Mouse (Mus musculus): ENCODE results near the gene Irgm1. TPM values are rescaled to one million over a fixed set of nuclear protein-coding genes. Genes with fewer than 3 reads are reported as not detected.

The Irgm1 gene
- total and polyA plus RNA-seq, 2 experiments from 2014 or later, result 15.0 to 34.7 TPM

DNA sequence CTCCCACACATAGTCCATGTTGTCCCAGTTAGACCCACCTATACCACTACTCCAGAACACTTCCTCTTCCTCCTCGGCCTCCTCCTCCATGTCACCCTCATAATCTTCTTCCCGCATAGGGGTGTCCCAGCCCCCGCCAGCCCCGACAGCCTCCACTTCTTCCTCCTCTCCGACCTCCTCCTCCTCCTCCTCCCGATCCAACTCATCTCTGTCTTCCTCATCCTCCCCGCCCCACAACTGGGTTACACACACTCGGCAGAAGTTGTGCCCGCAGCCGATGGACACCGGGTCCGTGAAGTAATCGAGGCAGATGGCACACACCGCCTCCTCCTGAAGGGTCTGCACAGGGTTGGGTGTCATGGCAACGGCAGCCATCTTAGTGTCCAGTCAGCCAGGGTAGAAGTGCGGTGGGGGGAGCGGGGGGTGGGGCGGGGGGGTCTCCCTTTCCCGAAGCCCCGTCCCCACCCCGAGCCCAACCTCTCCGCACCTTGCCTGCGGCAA is 55.2 kb downstream of the Irgm1 start:
- Histone ChIP-seq H3K9ac (replicated peaks; ENCODE audit: low read depth, low read length) (peak overlapping the region; percentile 79), H3K27me3 (ENCODE audit: control insufficient read depth, insufficient read depth, low read length) (no peaks in the 10 kb centered on the region), H3K27ac (ENCODE audit: low read depth) (peak overlapping the region; percentile 97), H3K36me3 (replicated peaks; ENCODE audit: control insufficient read depth, insufficient read depth, low read length) (peaks cover 16% of the 10 kb centered on the region), H3K9me3 (replicated peaks; ENCODE audit: control insufficient read depth, low read length) (no peaks in the 10 kb centered on the region), H3K4me1 (ENCODE audit: control insufficient read depth, insufficient read depth) (peaks cover 15% of the 10 kb centered on the region; the same call in 1 of the 2 replicates), H3K4me3 (ENCODE audit: low read depth, low read length) (peak overlapping the region; percentile 77), H3K4me2 (ENCODE audit: low read depth, low read length) (peak overlapping the region; percentile 92)
- TF ChIP-seq CTCF (IDR thresholded peaks at IDR 0.05; ENCODE audit: low read depth) (no peak), EP300 (IDR thresholded peaks at IDR 0.05; ENCODE audit: low read depth) (no peak)
- ATAC-seq (ENCODE audit: insufficient read depth, low read depth), result peak; percentile 22
- DNase-seq (ENCODE audit: low spot score), result no peak
- 2% methylated on average over 22 of the region's 23 CpGs for WGBS

DNA sequence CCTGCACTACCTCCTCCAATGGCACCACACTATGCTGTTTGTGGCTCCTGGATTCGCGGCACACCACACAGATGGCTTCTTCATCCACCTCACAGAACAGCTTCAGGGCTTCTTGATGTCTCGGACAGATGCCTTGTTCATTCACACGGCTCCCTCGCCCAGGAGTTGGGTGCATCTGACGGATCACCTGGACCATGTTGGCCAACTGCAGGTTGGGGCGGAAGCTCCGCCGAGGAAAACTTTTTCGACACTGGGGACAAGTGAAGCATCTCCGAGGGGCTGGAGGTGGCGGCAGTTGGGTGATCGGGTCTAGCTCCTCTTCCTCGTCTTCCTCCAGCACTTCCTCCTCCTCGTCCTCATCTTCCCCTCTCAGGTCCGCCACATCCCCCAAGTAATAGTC is 55.6 kb downstream of the Irgm1 start:
- ATAC-seq (ENCODE audit: insufficient read depth, low read depth) (no peak), DNase-seq (ENCODE audit: low spot score) (no peak)
- no peaks in the 10 kb centered on the region for H3K27me3 ChIP-seq (ENCODE audit: control insufficient read depth, insufficient read depth, low read length)
- H3K9me3 ChIP-seq (replicated peaks; ENCODE audit: control insufficient read depth, low read length), result no peaks in the 10 kb centered on the region
- H3K9ac ChIP-seq (replicated peaks; ENCODE audit: low read depth, low read length), result peak overlapping the region; percentile 79; the same call in 1 of the 2 replicates
- WGBS, result 68% methylated on average over 16 of the region's 16 CpGs
- H3K4me2 ChIP-seq (ENCODE audit: low read depth, low read length), result peak overlapping the region; percentile 92
- H3K4me1 ChIP-seq (ENCODE audit: control insufficient read depth, insufficient read depth), result peaks cover 15% of the 10 kb centered on the region; the same call in 1 of the 2 replicates
- peak overlapping the region; percentile 97 for H3K27ac ChIP-seq (ENCODE audit: low read depth)
- H3K36me3 ChIP-seq (replicated peaks; ENCODE audit: control insufficient read depth, insufficient read depth, low read length), result peaks cover 21% of the 10 kb centered on the region
- peak overlapping the region; percentile 77 for H3K4me3 ChIP-seq (ENCODE audit: low read depth, low read length)
- TF ChIP-seq EP300 (IDR thresholded peaks at IDR 0.05; ENCODE audit: low read depth) (no peak), CTCF (IDR thresholded peaks at IDR 0.05; ENCODE audit: low read depth) (no peak)

- Histone ChIP-seq H3K36me3 (replicated peaks; ENCODE audit: control insufficient read depth, insufficient read depth, low read length) (peaks cover 38% of the 10 kb centered on the region), H3K4me3 (ENCODE audit: low read depth, low read length) (no peak overlapping the region), H3K4me1 (ENCODE audit: control insufficient read depth, insufficient read depth) (peaks cover 15% of the 10 kb centered on the region; the same call in 1 of the 2 replicates), H3K9me3 (replicated peaks; ENCODE audit: control insufficient read depth, low read length) (no peaks in the 10 kb centered on the region), H3K27me3 (ENCODE audit: control insufficient read depth, insufficient read depth, low read length) (no peaks in the 10 kb centered on the region), H3K9ac (replicated peaks; ENCODE audit: low read depth, low read length) (no peak overlapping the region), H3K4me2 (ENCODE audit: low read depth, low read length) (no peak overlapping the region), H3K27ac (ENCODE audit: low read depth) (no peak overlapping the region)
- ATAC-seq (ENCODE audit: insufficient read depth, low read depth) (no peak), DNase-seq (ENCODE audit: low spot score) (no peak)
- TF ChIP-seq CTCF (IDR thresholded peaks at IDR 0.05; ENCODE audit: low read depth), result no peak
- TF ChIP-seq EP300 (IDR thresholded peaks at IDR 0.05; ENCODE audit: low read depth), result no peak
These were observed 57.7 kb downstream of the Irgm1 start for GRCm38 (mm10) chr11:48813782-48814181.

Other genes with a start within 250 kb of the Irgm1 start
- gene Rack1, start 71.4 kb downstream of the Irgm1 start, total RNA-seq (2014; rRNA removed; ENCODE audit: low replicate concordance), result 1,323 and 1,324 TPM in 2 replicates
- gene Rack1, start 71.4 kb downstream of the Irgm1 start, polyA plus RNA-seq (2015; fragmentation: Nextera tagmentation; extraction: Ambion mirVana), result 292 and 307 TPM in 2 replicates
- gene Trim41, start 54.3 kb downstream of the Irgm1 start, total RNA-seq (2014; rRNA removed; ENCODE audit: low replicate concordance), result 22.7 and 39.6 TPM in 2 replicates
- 2.7 and 2.9 TPM in 2 replicates for gene Trim41, start 54.3 kb downstream of the Irgm1 start, polyA plus RNA-seq (2015; fragmentation: Nextera tagmentation; extraction: Ambion mirVana)
- 1.1 and 5.3 TPM in 2 replicates for gene Trim7, start 45.5 kb downstream of the Irgm1 start, total RNA-seq (2014; rRNA removed; ENCODE audit: low replicate concordance)
- 1.3 and 1.9 TPM in 2 replicates for gene Trim7, start 45.5 kb downstream of the Irgm1 start, polyA plus RNA-seq (2015; fragmentation: Nextera tagmentation; extraction: Ambion mirVana)
- gene Gm12184, start 45.0 kb downstream of the Irgm1 start, total RNA-seq (2014; rRNA removed; ENCODE audit: low replicate concordance), result 1.8 and 27.8 TPM in 2 replicates
- gene Gm12184, start 45.0 kb downstream of the Irgm1 start, polyA plus RNA-seq (2015; fragmentation: Nextera tagmentation; extraction: Ambion mirVana), result 1.8 and 2.7 TPM in 2 replicates
- gene Gm5431, start 30.5 kb upstream of the Irgm1 start, total RNA-seq (2014; rRNA removed; ENCODE audit: low replicate concordance), result 0.08 and 0.92 TPM in 2 replicates
- gene Gm5431, start 30.5 kb upstream of the Irgm1 start, polyA plus RNA-seq (2015; fragmentation: Nextera tagmentation; extraction: Ambion mirVana), result 0.11 and 0.12 TPM in 2 replicates
- gene Psme2b, start 74.5 kb upstream of the Irgm1 start, total RNA-seq (2014; rRNA removed; ENCODE audit: low replicate concordance), result 0.42 and 0.93 TPM in 2 replicates
- gene Psme2b, start 74.5 kb upstream of the Irgm1 start, polyA plus RNA-seq (2015; fragmentation: Nextera tagmentation; extraction: Ambion mirVana), result 2.6 and 3.5 TPM in 2 replicates
- gene Olfr56, start 107.2 kb upstream of the Irgm1 start, total RNA-seq (2014; rRNA removed; ENCODE audit: low replicate concordance), result 1.7 TPM in 1 of 2 replicates, not detected in the other
- 0.05 TPM in 1 of 2 replicates, not detected in the other for gene Olfr56, start 107.2 kb upstream of the Irgm1 start, polyA plus RNA-seq (2015; fragmentation: Nextera tagmentation; extraction: Ambion mirVana)
- 2.5 and 4.9 TPM in 2 replicates for gene 9930111J21Rik1, start 107.7 kb upstream of the Irgm1 start, total RNA-seq (2014; rRNA removed; ENCODE audit: low replicate concordance)
- 0.49 and 0.52 TPM in 2 replicates for gene 9930111J21Rik1, start 107.7 kb upstream of the Irgm1 start, polyA plus RNA-seq (2015; fragmentation: Nextera tagmentation; extraction: Ambion mirVana)
- gene Gm12185, start 120.5 kb upstream of the Irgm1 start, total RNA-seq (2014; rRNA removed; ENCODE audit: low replicate concordance), result not detected in 2 replicates
- gene Gm12185, start 120.5 kb upstream of the Irgm1 start, polyA plus RNA-seq (2015; fragmentation: Nextera tagmentation; extraction: Ambion mirVana), result 0.03 TPM in 1 of 2 replicates, not detected in the other
- gene Tgtp1, start 122.5 kb upstream of the Irgm1 start, total RNA-seq (2014; rRNA removed; ENCODE audit: low replicate concordance), result 0.39 TPM in 1 of 2 replicates, not detected in the other
- gene Tgtp1, start 122.5 kb upstream of the Irgm1 start, polyA plus RNA-seq (2015; fragmentation: Nextera tagmentation; extraction: Ambion mirVana), result 0.14 and 0.25 TPM in 2 replicates
- gene 9930111J21Rik2, start 179.6 kb upstream of the Irgm1 start, total RNA-seq (2014; rRNA removed; ENCODE audit: low replicate concordance), result 2.7 and 8.2 TPM in 2 replicates
- gene 9930111J21Rik2, start 179.6 kb upstream of the Irgm1 start, polyA plus RNA-seq (2015; fragmentation: Nextera tagmentation; extraction: Ambion mirVana), result 1.1 and 1.2 TPM in 2 replicates
- gene Tgtp2, start 192.5 kb upstream of the Irgm1 start, total RNA-seq (2014; rRNA removed; ENCODE audit: low replicate concordance), result 0.08 TPM in 1 of 2 replicates, not detected in the other
- 0.36 and 0.54 TPM in 2 replicates for gene Tgtp2, start 192.5 kb upstream of the Irgm1 start, polyA plus RNA-seq (2015; fragmentation: Nextera tagmentation; extraction: Ambion mirVana)
- 2.0 and 2.1 TPM in 2 replicates for gene Ifi47, start 204.9 kb upstream of the Irgm1 start, total RNA-seq (2014; rRNA removed; ENCODE audit: low replicate concordance)
- 1.4 and 1.8 TPM in 2 replicates for gene Ifi47, start 204.9 kb upstream of the Irgm1 start, polyA plus RNA-seq (2015; fragmentation: Nextera tagmentation; extraction: Ambion mirVana)
- gene Olfr1396, start 243.2 kb upstream of the Irgm1 start, total RNA-seq (2014; rRNA removed; ENCODE audit: low replicate concordance), result 20.3 TPM in 1 of 2 replicates, not detected in the other
- gene Olfr1396, start 243.2 kb upstream of the Irgm1 start, polyA plus RNA-seq (2015; fragmentation: Nextera tagmentation; extraction: Ambion mirVana), result 0.45 and 0.59 TPM in 2 replicates

Measured in heart, postnatal 0 days (tissue).